Mouse (Mus musculus) embryo, embryonic 11 days (tissue): ENCODE results near the gene Foxg1.
A peak's percentile ranks its signal among the peaks of the same experiment; 100 is the strongest.

Experiments used
- DNase-seq: peaks from one replicate; pipeline ENCODE4 v3.0.0-alpha.2; 2015

The Foxg1 gene

DNA sequence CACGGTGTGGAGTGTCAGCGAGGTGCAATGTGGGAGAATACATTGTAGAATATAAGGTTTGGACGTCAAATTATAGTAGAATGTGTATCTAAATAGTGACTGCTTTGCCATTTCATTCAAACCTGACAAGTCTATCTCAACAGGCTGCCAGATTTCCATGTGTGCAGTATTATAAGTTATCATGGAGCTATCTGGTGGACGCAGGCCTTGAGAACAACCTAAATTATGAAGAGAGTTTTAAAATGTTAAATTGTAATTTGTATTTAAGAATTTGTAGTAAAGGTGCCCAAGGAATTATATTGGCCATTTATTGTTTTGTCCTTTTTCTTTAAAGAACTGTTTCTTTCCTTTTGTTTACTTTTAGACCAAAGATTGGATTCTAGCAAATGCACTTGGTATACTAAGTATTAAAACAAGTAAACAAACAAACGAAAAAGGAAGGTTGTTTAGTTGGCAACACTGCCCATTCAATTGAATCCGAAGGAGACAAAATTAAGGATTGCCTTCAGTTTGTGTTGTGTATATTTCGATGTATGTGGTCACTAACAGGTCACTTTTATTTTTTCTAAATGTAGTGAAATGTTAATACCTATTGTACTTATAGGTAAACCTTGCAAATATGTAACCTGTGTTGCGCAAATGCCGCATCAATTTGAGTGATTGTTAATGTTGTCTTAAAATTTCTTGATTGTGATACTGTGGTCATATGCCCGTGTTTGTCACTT, 3.8 kb downstream of the Foxg1 start:
- peak; percentile 26 for DNase-seq

DNA sequence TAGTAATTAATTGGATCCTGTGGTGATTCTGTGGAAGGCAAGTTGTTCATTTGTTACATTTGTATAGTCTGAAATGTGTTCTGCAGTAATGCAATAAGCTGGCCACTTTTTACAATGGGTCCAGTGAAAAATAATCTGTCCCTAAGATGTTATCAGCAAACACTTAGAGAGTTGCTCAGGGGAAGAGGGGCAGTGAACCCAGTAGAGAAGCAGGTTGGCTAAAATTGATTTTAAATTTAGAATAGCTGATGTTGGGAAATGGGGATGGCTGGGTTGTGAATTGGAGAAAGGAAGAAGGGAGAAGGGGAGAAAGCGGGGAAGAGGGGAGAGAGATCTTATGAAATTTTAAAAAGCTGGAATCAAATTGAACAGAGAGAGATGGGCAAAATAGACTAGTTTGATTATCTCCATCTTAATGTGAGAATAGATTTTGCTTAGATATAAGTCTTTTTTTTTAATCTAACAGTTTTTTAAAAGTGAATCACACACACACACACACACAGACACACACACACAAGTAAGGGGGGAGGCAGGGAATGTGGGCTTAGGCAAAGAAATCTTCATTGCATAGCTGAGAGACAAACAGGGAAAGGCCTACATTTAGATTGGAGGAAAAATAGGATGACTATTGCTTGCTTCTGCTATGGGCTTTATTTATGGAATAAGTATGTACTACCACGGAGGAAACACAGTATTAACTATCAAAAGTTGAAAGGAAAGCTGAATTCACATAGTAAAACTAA, 5.6 kb downstream of the Foxg1 start:
- DNase-seq, result peak; percentile 19

DNA sequence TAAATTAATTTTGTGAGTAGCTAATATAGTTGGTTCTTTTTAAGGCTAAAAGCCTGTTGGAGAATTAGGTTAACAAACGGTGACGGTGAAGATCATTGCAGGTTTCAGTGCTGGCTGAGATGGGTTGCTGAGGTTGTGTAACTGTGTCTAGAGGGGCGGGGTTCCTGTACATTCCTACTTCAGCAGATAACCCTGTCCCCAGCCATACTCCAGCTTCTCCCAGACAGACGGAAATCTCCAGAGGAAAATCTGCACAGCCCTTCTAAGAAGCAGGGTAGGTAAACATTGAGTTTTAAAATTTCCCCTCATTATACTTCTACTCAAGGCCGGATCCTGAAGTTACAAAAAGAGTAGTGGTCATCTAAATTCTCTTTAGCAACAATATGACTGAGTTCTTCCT, 7.2 kb downstream of the Foxg1 start:
- DNase-seq, result peak; percentile 41

DNA sequence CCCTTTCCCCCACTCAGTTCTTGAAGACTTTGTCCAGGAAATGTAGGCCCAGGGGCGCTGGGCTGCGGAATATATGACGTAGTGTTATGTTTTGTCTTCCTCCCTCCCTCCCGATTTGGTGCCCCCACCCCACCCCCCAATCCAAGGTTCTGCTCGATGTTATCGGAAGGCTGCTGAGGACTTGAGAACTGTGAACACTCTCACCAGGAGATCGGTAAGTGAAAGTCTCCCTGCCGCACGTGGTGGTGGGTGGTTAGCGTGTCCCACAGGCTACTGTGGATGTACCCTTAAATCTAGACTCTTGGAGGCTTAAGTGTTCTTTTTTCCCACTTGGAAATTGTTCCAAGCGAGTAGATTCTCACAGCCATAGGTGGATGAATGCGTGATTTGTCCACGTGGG, 7.8 kb downstream of the Foxg1 start:
- peak; percentile 36 for DNase-seq

DNA sequence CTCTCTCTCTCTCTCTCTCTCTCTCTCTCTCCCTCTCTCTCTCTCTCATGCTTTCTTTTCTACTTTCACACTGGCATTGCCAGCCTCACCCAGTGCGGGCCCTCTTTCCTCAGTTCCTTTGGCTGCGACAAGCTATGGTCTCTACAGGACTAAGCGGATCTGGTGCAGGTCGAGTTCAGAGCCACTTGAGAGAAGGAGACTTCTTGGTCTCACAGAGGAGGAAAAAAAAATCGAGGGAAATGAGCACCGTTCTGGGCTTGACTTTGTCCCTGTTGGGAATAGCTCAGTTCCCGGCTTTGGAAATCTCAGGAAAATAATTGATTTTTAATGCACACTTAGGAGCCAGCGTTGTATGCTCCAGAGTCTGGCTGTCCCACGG, 8.5 kb downstream of the Foxg1 start:
- DNase-seq, result no peak

DNA sequence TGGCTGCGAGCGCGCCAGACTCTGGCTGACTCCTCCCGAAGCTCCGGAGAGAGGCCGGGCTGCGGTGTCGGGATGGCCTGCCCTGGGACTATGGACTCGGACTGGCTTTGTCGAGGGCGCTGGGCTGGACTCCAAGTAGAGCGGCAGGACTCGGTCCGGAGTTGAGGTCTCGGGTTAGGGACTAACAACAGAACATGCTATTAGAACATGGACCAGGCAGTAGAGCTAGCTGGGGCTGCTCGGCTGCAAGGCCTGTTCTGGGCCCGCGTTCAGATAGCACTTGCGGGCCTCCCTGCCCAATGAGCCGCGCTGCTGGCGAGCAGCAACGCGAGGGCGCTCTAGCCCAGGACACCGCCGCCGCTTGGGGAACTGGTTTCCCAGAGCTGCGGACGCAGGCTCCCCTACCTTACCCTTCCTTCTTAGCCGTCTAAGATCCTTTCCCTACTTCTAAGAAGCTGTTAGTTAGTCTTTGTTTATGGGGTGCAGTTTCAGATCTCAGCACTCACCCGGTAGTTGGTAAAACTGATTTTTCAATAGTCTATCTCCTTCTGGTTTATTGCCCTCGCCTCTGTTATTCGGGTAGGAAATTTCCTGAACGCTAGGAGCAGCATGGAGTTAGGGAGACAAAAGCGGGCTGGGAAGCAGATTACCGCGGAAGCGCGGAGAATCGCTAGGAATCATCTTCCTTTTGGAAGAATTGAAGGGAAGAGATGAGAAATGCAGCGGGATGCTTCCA, 9.0 kb downstream of the Foxg1 start:
- DNase-seq, result peak; percentile 93

DNA sequence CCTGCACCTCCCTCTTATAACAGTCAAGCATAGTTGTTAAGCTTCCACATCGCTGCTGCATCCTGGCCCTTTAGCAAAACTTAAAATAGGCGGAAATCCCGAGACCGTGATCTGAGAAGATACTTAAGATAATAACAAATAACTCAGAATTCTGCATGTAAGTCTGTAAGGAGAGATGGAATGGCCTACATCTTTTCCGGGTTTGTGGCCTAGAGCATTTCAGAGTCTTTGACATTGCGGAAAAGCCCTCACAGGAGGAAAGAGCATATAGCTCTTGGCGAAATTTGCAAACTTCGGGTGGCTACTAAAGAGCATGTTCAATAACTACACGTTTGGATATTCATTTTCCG, 9.6 kb downstream of the Foxg1 start:
- DNase-seq, result peak; percentile 30

DNA sequence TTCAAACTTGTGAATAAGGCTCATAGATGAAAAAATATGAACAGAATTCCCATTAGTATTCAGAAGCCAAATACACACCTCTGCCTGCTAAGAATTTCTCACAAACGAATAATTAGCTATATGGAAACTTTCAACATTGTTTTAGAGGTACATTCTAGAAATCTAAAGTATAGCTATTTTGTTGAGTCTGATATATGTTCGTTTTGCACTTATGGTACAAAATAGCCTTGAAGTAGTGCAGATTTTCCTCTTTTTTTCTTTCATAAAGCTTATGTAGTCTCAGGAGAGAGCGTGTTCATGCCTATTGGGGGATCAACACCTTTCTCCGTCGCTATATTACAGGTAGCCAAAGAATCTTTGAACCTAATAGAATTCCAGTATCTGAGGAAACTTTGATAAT, 10.4 kb downstream of the Foxg1 start:
- peak; percentile 13 for DNase-seq

DNA sequence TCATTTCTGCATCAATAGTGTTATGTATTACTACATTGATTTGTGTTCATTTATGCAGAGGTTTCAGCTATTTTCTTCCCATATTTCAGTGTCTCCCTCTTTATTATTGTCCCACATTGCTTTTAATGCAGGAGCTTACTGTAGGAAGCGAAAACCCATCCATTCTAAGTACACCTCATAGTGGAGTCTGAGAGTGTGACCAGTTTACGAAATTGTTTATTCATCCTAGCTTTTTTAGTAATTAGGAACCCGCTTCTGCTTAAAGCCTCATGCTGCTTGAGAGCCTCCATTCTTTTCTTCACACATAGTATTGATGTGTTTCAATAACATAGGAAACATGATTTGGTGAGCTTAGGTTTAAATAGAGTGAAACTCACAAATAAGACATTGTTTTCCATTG, 11.2 kb downstream of the Foxg1 start:
- peak; percentile 26 for DNase-seq

DNA sequence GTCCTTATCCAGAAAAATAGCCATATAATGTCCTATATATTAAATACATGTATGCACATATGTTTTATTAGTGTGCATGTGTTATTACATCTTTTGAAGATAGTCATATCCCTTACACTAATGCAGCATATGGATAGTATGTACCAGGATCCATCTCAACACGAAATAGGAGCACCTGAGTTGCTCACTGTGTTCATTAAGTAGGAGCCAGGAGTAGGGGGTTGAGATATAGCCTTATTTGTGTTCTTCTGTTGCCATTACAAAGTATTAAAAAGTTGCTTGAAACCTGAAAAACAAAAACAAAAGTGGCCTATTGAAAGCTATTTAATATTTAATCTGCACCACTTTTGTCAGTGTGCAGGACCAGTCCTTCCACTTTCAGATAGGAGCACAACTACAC, 11.7 kb downstream of the Foxg1 start:
- DNase-seq, result peak; percentile 24

DNA sequence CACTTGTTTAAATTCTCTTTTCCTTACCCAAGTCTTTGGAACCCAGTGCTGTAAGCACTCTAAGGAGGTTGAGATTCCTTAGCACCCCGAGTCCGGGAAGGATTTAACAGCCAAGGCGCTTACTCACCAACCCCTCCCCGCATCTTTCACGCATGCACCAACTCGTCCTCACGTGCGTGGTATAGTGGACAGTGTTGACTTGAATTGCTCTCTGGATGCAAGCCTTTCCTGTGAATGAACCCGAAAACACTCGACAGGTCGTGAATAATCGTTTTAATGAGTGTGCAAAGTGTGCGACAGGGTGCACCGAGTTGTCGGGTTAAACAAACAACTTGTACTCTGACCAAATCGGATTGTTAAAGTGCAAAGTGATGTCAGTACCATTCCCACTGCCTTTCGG, 12.4 kb downstream of the Foxg1 start:
- peak; percentile 44 for DNase-seq

DNA sequence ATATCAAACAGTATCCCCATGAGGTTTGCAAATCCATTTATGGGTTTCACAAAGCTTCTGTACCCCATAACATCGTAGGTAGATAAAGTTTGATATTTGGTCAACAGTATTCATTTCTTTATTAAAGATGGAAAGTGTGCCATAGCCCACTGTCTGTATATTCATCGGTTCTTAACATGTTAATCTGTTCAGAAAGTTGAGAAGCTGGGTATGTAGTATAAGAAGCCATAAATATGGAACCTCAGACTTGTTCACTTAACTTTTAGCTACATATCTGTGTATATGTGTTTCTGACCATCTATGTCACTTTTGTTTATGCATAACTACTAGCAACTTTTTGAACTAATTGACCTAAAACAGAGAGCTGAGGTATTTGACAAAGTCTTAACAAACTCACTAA, 13.5 kb downstream of the Foxg1 start:
- DNase-seq, result peak; percentile 12

DNA sequence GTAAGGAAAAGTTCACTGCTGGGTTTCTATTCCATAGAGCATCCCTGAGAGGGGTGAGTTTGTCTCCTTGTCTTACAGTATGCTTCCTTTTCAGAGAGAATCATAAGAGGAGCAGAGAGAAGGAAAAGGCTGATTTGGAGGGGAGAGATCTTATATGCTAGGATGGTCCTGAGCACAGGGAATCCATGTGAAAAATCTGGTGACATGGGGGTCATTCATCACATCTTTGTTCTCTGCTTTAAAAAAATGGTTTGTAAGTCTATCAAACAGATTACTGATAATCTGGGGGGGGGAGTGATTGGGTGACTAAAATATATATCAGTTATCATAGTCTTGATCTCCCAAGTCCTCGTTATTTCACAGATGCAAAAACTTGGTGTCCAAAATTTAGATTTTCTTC, 14.3 kb downstream of the Foxg1 start:
- peak; percentile 8 for DNase-seq

DNA sequence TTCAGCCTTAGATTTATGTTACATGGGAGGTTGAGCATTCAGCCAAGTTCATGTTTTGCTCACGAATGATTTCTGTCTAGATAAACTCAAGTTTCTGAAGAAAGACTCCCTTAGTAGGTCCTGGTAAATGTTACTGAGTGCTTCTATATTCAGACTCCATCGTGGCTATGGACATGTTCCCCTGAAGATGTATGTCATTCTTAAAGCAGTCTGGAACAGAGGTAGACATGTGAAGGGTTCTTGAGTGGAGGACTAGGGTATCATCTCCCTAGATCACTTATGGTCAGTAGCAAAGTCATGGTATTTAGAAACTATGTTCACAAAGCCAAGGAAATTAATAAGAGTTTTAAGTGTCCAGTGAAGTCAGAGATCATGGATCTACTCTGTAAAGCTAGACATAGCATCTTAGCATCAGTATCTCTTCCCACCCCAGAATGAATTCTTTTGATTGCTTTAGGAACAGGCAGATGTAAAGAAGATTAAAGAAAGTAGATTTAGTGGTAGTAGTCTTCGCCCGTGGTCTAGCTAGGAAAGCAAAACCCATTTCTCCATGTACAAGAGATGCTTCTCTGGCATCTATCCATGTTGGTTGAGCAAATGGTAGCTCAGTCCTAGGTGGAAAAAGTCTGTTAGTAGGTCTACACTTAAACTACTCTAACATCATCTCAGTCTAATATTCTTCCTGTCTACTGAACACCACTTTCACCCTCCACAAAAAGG, 15.1 kb downstream of the Foxg1 start:
- peak; percentile 4 for DNase-seq

DNA sequence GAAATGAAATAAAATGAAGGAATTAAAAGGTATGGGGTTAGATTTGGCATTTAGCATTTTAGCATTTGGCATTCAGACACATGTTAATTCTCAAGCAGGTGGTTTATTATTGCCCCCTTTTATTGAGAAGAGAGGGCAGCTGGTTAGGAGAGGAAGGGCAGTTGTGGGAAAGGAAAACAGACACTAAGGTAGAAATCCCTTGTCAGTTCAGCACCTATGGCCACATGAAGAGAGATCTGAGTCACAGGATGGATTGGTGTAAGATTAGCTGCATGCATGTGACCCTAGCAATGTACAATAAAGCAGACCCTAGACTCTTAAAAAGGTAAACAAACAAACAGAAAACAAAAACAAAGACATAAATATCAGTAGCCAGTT, 15.7 kb downstream of the Foxg1 start:
- peak; percentile 4 for DNase-seq

DNA sequence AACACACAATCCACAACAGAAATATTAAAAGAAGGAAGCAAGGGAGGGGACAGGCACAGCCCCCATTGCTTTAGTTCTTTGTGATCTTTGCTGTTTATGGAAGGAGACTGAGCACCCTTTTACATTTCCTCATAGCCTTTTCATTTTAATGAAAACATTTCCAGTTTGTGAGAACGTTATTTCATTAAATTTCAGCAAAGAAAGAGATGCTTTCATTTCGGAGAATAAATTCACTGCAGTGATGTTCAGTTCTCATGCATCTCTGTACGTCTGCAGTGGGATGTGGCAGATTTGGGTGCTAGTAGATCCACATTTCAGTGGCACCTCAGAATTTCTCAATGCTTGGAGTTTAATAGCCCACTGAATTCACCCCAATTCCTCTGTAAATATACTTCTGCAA, 16.2 kb downstream of the Foxg1 start:
- peak; percentile 7 for DNase-seq

DNA sequence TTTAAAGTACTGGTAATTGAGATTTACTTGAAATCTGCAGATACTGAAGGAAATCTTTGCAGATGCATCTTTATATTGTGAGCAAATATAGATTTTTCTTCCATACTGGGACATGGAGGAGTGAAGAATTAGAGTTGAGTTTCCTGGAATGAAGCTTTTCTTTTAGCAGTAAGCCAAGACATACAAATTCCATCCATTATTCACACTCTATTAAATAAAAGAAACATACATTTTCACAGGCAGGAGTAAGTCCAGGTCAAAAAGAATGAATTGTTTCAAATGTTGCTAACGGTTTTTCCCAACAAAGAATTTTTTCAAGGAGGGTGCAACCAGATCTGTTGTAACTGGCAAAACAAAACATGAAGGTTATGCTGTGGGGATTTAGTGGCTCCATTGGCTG, 17.2 kb downstream of the Foxg1 start:
- DNase-seq, result no peak

DNA sequence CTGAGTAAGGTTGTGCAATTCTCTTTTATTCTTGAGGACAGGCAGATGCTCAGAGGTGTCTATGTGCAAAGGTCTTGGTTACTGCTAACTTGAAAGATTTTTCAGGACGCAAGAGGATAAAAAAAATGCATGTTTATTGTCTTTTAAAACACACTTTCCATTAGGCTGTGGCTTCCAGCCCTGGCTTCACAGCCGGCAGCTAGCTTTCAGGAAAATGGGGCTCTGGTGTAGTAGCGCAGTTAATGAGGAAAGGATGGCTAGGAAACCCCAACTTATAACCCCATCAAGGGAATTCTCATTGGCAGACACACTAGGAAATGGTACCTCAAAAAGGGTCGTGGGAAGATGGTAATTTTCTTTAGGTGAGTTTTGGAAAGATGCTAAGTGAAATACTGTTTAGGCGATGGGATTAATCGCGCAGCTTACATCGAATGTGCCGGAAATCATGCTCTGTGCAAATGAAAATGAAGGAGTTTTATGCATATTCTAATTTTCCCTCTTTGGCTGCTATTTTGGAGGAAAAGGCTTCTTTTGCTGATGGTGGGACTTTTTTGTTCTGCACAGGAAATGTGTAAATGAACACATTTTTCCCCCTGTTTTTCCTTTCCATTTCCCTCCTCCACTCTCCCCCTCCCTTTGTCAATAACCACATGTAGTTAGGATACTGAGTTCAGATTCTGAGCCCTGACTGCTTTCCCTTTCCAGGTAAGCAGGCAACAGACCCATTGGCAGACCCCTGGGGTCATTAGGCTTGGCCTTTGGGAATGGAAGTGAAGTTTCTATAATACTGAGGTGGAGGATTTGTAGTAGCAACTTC, 17.8 kb downstream of the Foxg1 start:
- peak; percentile 29 for DNase-seq

DNA sequence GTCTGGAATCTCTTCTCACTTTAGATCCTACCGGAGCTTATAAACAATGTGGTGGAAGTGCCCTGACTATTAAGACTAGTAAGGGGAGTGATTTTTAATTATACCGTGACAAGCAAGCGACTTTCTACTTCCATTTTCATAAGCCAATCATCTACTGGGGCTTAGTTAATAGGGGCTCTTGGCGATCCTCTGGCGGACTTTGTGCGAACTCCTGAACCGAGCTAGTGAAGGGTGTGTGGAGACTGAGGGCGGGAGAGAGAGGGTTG, 18.3 kb downstream of the Foxg1 start:
- DNase-seq, result no peak

DNA sequence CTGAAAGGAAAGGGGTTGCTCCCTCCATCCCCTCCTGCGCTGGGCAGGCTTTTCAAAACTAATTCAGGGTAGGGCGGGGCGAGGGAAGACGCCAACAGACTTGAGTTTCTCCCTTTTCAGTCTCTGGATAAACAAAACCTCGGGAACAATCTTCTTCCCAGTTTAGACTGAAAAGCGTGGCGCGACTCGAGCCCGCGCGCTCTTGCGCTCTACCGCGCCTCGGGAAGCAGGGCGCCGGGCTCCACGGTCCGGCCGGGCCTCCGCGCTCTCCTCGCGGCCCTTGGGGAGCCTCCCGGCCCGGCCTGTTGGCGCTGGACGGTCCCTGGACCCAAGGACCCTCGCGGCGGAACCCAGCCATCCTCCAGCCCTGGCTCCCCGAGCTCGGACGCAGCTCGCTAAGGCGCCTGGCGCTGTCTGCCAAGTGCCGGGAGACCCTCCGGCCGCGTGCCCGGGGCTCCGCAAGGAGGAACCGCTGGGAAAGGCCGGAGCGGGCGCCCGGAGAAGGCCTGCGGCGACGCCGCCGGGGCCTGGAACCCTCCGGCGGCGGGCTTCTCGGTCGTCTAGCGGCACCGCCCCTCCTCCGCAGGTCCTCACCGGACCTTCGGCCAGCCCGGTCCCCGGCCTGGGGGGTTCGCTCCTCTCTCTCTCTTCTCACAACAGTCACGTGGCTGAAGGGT, 18.8 kb downstream of the Foxg1 start:
- DNase-seq, result peak; percentile 77

DNA sequence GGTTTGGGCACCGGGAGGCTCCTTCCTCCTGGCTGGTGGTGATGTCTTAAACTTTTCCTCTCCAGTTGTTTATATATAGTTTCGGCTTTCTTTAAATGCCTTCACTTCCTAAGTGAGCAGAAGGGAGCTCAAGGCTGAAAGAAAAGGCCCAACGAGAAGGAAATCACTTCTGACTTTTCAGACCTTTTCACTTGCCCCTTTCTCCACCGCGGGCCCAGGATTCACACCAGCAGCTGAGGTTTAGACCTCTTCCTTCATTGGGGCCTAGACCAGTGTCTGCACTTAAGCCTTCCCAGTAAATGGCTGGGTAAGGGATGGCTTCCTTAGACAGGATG, 19.3 kb downstream of the Foxg1 start:
- DNase-seq, result peak; percentile 27

DNA sequence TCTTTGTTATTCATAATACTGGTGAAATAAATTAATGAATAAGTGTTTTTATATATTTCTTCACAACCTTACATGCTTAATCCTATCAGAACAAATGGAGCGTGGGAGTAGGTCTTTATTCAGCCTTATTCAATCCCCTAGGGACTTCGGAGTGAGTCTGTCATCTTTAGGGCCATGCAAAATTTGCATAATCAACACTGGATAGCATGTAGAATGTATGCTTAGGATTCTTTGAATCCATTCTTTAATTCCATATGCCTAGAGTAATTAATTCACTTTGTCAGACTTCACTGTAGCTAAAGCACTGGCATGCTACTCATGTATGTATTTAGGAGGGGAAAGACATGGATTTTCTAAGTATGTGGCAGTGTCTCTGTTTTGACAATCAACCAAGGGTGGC, 27.4 kb downstream of the Foxg1 start:
- DNase-seq, result no peak
